Mouse (Mus musculus) cortical plate, adult 2 months (tissue): Measurements from ENCODE around the gene Rxra. TPM values are rescaled to one million over a fixed set of nuclear protein-coding genes. Genes with fewer than 3 reads are reported as not detected.
A peak's percentile ranks its signal among the peaks of the same experiment; 100 is the strongest.

ENCODE experiments used
- H3K27ac ChIP-seq: fragments of 200-500 bp; 2 replicates; pipeline ENCODE4 v1.5.1; 2012; ENCODE audit warnings: low read length, control low read depth, inconsistent platforms; ENCODE audit not compliant: insufficient read depth
- H3K4me1 ChIP-seq: fragments of 200-500 bp; 2 replicates; pipeline ENCODE4 v1.6.1; 2011; ENCODE audit warnings: low read length; ENCODE audit not compliant: control insufficient read depth, insufficient read depth
- H3K4me3 ChIP-seq: fragments of 200-500 bp; 2 replicates; pipeline ENCODE4 v1.5.1; 2011; ENCODE audit warnings: mild to moderate bottlenecking, low read length, control low read depth; ENCODE audit not compliant: insufficient read depth
- CTCF ChIP-seq: fragments of 200-500 bp; IDR thresholded peaks from 2 replicates; pipeline ENCODE4 v1.5.1; 2011; ENCODE audit warnings: mild to moderate bottlenecking, control low read depth, low read length; ENCODE audit not compliant: insufficient read depth; ENCODE audit errors: extremely low read depth
- POLR2A ChIP-seq: fragments of 200-500 bp; IDR thresholded peaks from 2 replicates; pipeline ENCODE4 v1.6.1; 2011; ENCODE audit warnings: mild to moderate bottlenecking, low read length, control low read depth; ENCODE audit not compliant: insufficient read depth; ENCODE audit errors: extremely low read depth
- polyA plus RNA-seq: library from polyadenylated mRNA; depleted of rRNA; stranded (reverse); fragments of >200 nt; gene quantifications from 2 replicates; pipeline ENCODE4 v1.2.3, GENCODE M21; 2012

The Rxra gene
- polyA plus RNA-seq, 1 experiment, result 18.4 TPM

DNA sequence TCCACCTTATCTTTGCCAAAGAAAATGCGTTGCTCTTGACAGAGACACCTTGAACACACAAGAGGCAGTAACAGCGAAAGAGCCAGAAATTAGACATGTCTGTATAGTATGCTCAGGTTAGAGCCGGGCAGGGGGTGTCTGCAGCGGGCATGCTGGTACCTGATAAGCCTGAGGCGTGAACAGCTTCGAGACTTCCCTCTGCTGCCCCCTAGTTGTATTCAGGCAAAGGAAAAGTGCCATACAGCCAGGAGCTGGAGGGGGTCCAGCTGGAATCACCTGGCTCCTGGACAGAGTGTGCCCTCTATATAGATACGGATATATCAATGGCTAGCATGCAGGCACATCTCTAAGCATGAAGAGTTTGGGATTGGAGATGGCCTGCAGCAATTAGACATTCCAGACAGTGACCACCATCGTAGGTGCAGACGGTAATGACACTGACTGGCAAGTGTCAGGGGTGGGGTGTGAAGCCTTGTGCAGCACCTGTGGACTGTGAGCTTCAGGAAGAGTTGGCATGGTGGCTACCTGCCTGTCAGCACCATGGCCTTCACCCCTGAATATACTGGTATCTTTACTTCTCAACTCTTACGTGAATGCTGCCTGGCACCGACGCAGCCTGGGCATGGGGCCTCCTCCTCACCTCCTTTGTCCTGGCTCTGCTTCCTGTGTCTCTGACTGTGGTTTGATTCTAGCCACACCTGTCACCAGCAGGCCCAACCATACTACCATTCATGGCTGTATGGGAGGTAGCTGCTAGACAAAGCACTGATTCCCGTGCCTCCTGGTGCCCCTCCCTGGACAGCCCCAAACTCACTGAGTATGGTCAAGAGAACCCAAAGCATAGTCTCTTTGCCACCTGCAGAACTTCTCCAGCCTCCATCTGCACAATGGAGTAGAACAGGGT is 54.0 kb downstream of the Rxra start:
- TF ChIP-seq POLR2A (no peak), CTCF (peak; percentile 43)
- no peak overlapping the region for H3K27ac ChIP-seq
- peaks cover 2% of the 10 kb centered on the region; the same call in 1 of the 2 replicates for H3K4me1 ChIP-seq
- H3K4me3 ChIP-seq, result no peak overlapping the region

DNA sequence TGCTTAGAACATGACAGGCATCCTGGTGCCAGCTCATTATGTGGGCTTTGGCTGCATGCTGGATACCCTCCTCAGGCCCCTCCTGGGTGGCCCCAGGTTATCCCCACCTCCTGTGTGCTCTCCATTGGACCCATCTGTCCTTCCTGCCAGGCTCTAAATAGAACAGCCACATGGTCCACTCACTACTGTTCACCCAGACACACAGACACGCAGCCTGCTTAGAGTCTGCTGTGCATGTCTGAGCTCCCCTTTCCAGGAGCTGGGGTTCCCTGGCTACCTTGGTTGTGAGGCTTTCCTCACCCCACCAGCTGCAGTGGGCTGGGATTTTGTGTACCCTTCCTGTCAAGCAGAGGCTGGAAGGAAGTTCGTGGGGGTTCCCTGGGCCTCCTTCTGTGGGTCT is 56.8 kb downstream of the Rxra start:
- TF ChIP-seq POLR2A, result no peak
- TF ChIP-seq CTCF, result no peak

DNA sequence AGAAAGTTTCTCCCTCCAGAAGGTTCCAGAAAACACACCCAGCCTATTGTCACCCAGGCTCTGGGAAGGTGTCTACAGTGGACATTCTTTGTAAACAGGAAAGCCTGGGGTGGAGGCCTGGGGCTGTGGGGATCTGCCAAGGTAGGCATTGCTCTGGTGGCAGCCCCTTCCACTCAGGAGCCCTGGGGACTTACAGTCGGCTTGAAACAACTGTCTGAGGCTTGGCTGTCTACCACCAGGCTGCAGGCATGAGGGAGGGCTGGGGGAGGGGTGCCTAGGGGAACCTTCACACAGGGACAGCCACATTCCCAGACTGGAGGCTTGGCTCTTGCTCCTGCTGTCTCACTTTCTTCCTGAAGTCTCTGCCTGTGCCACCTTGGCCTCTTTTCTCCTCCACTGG is 58.1 kb downstream of the Rxra start:
- TF ChIP-seq CTCF (no peak), POLR2A (no peak)
- no peak overlapping the region for H3K27ac ChIP-seq
- no peak overlapping the region for H3K4me3 ChIP-seq
- H3K4me1 ChIP-seq, result peaks cover 2% of the 10 kb centered on the region

More for the DNA sequence above, 56.8 kb downstream of the Rxra start:
- Histone ChIP-seq H3K4me3 (no peak overlapping the region), H3K27ac (no peak overlapping the region), H3K4me1 (peaks cover 2% of the 10 kb centered on the region; the same call in 1 of the 2 replicates)

DNA sequence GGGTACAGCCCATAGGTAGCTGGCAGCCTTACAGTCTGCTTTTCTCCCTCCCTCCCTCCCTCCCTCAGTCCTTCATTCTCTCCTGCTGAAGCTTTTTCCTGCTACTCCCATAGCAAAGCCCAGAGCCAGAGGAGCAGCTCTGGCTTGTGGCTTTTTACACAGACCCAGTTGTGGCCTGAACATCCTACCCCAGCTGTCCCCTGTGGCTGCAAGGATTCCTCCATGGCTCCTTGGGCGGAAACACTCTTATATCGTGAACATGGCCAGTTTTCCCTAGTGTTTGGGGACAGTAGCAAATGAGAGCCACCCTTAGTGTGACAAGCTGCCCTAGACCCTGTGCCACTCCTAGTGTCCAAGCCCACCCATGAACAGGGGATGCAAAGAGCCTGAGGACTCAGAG is 58.6 kb downstream of the Rxra start:
- TF ChIP-seq POLR2A (no peak), CTCF (no peak)

DNA sequence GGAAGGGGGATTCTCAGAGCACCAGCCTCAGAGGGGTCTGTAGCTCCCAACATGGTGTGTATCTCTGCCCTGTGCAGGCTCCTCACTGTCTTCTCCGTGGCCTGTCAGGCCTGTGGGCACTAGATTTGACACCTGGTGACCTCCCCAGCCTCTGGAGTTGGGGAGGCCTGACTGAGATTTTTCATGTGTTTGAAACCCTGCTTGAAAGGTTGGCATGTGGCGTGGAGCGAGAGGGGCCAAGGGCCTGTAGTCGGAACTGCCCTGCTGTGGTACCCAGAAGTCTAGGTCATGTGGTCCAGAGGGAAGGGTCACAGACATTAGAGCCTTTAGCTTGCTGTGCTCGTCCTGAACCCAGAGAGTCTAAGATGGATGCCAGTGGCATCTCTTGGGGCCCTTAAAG is 60.6 kb downstream of the Rxra start:
- Histone ChIP-seq H3K4me1 (peaks cover 15% of the 10 kb centered on the region), H3K27ac (no peak overlapping the region), H3K4me3 (no peak overlapping the region)
- TF ChIP-seq POLR2A, result no peak
- no peak for TF ChIP-seq CTCF

More for the DNA sequence above, 58.6 kb downstream of the Rxra start:
- peaks cover 4% of the 10 kb centered on the region for H3K4me1 ChIP-seq
- H3K4me3 ChIP-seq, result no peak overlapping the region
- no peak overlapping the region for H3K27ac ChIP-seq

DNA sequence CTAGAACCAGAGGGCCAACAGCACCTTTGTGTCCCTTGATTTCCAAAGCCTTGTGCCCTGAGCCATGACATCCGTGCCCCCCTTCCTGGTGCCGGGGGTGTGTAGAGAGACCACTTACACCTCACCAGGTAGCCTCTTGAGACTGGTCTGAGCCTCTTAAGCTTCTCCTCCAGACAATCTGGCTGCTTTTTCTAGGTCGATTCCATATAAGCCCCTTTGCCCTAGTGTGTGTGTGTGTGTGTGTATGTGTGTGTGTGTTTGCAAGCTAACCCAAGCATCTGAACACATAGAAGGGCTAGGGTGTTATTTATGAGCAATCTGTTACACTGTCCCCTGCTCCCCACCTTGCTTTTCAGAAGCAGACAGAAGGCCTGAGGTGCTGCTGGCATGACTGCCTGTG is 62.2 kb downstream of the Rxra start:
- H3K4me1 ChIP-seq, result peaks cover 18% of the 10 kb centered on the region
- TF ChIP-seq POLR2A (no peak), CTCF (no peak)
- H3K27ac ChIP-seq, result no peak overlapping the region
- no peak overlapping the region for H3K4me3 ChIP-seq

DNA sequence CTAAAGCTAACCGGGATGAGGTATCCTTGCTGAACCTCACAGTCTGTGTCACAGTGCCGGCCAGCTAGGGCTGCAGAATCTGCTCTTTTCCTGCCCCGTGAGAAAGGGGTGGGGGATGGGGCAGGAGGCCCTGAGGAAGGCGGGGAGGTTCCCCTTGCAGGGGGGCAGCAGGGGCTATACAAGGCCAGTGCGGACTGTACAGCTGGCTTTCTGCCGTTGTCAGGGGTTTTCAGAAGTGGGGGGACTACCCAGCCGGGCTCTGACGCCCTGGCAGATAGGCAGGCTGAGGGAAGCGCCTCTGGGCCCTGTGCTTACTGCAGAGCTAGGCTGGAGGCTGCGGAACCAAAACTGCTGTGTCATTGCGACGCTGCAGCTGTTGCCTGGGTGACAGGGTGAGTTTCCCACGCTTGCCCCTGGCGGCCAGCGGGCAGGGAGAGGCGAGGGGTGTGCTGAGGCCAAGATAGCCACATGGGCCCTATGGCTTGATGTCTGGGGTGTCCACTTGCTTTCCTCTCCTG is 63.9 kb downstream of the Rxra start:
- Histone ChIP-seq H3K4me1 (peaks cover 16% of the 10 kb centered on the region), H3K4me3 (no peak overlapping the region), H3K27ac (peak overlapping the region; percentile 61)
- 0 out of 2 replicates have a peak, but pooled peaks have one; percentile 36 for TF ChIP-seq POLR2A
- 0 out of 2 replicates have a peak, but pooled peaks have one; percentile 10 for TF ChIP-seq CTCF

DNA sequence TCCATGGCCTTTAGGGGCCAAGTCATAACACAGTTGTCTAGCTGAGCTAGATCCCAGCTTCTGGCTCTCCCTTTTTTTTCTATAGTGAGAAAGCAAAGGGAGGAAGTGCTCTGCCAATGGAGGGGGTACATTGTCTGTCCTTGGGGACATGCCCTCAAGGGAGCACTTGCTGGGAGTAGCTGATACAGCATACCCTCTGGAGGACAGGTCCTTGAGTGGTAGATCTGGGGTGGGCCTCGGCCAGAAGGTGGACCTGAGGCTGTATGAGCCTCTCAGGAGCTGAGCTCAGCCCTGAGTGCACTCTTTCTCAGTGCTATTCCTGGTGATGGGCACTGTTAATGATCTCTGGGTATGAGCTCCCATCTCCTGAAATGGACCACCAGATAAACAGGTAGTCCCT is 66.9 kb downstream of the Rxra start:
- Histone ChIP-seq H3K27ac (no peak overlapping the region), H3K4me1 (peaks cover 26% of the 10 kb centered on the region), H3K4me3 (no peak overlapping the region)
- TF ChIP-seq CTCF (no peak), POLR2A (no peak)

DNA sequence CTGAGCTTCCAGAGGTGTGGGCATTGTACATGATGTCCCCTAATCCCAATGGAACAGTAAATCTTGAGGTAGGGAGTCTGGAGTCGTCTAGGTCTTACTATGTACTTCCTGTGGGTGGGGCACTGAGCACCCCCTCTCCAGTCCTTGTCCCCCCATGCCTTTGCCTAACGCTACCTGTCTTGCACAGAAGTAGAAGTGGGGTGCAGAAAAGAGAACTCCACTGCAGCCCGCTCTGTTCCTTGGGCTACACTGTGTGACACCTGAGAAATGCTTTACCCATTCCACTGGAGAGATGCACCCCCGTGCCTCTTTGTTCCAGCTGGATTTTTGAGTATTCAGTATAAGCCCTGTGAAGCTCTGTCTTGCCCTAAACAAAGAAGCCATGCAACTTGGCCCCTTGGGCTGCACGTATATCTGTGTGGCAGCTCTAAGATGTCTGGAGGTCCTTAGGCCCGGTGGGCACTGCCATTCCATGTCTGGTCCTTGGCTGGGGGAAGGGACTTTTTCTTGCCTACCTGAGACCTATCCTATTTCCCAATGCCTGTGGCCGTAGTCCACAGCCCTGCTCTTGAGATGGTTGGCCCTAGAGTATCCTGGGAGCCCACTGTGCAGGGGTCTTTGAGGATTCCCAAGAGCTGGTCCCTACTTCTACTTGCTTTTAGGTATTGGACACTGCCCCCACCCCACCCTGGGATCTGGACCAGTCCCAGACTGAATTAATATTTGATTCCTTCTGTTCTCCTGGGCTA is 67.8 kb downstream of the Rxra start:
- no peak overlapping the region for H3K4me3 ChIP-seq
- no peak for TF ChIP-seq CTCF
- no peak for TF ChIP-seq POLR2A
- no peak overlapping the region for H3K27ac ChIP-seq
- H3K4me1 ChIP-seq, result peaks cover 26% of the 10 kb centered on the region
